Mouse (Mus musculus) kidney, adult 2 months (tissue): ENCODE measurements around the gene Tmem199.

Source experiments
- CTCF ChIP-seq: fragments of 200-500 bp; conservative IDR thresholded peaks from 2 replicates; pipeline ENCODE4 v1.5.1; 2011; ENCODE audit warnings: low read depth, mild to moderate bottlenecking, control low read depth, low read length, moderate library complexity, mixed read lengths; ENCODE audit not compliant: insufficient read depth, insufficient read length
- POLR2A ChIP-seq: fragments of 200-500 bp; IDR thresholded peaks from one replicate; pipeline ENCODE4 v1.6.1; 2011; ENCODE audit warnings: low read depth, low read length, control low read depth

GRCm38 (mm10) chr11:78545181-78545580, 33.2 kb upstream of the Tmem199 start:
- TF ChIP-seq POLR2A (no peak), CTCF (no peak)
